Mouse (Mus musculus) neural tube, embryonic 15.5 days (tissue): ENCODE measurements around the gene Tenm3. TPM values are rescaled to one million over a fixed set of nuclear protein-coding genes. Genes with fewer than 3 reads are reported as not detected.
A peak's percentile ranks its signal among the peaks of the same experiment; 100 is the strongest.

ENCODE experiments used
- ATAC-seq: fragments of 200-750 bp; cut with Nextera tagmentation; 2 replicates; pipeline ENCODE4 v1.8.0; 2017; ENCODE audit warnings: mild to moderate bottlenecking, moderate TSS enrichment, moderate library complexity; ENCODE audit not compliant: low FRiP score
- H3K27ac ChIP-seq: fragments of 300-500 bp; sonication (generic); replicated peaks from 2 replicates; pipeline ENCODE4 v1.5.1; 2015; ENCODE audit warnings: mild to moderate bottlenecking, inconsistent platforms
- H3K27me3 ChIP-seq: fragments of 300-500 bp; sonication (generic); replicated peaks from 2 replicates; pipeline ENCODE4 v1.6.1; 2015; ENCODE audit warnings: inconsistent platforms
- H3K36me3 ChIP-seq: fragments of 300-500 bp; sonication (generic); 2 replicates; pipeline ENCODE4 v1.6.1; 2015; ENCODE audit warnings: inconsistent platforms
- H3K4me1 ChIP-seq: fragments of 300-500 bp; sonication (generic); 2 replicates; pipeline ENCODE4 v1.6.1; 2015; ENCODE audit warnings: inconsistent platforms
- H3K4me2 ChIP-seq: fragments of 300-500 bp; sonication (generic); 2 replicates; pipeline ENCODE4 v1.6.1; 2015; ENCODE audit warnings: inconsistent platforms, mild to moderate bottlenecking, moderate library complexity
- H3K4me3 ChIP-seq: fragments of 300-500 bp; sonication (generic); replicated peaks from 2 replicates; pipeline ENCODE4 v1.5.1; 2015; ENCODE audit warnings: mild to moderate bottlenecking, inconsistent platforms
- H3K9ac ChIP-seq: fragments of 300-500 bp; sonication (generic); replicated peaks from 2 replicates; pipeline ENCODE4 v1.6.1; 2015; ENCODE audit warnings: mild to moderate bottlenecking, inconsistent platforms
- H3K9me3 ChIP-seq: fragments of 300-500 bp; sonication (generic); replicated peaks from 2 replicates; pipeline ENCODE4 v1.6.1; 2016; ENCODE audit warnings: inconsistent platforms
- WGBS: fragments of 180-500 bp; shearing (Covaris S2); methylation state at CpG from one replicate; pipeline ENCODE4 v1.1.7; 2015; ENCODE audit warnings: mixed read lengths; 5-methylcytosine and 5-hydroxymethylcytosine counted together
- polyA plus RNA-seq: library from polyadenylated mRNA; unstranded; fragments of >200 nt; fragmentation: Nextera tagmentation; extraction: Ambion mirVana; gene quantifications from 2 replicates; pipeline ENCODE4 v1.2.1, GENCODE M21; 2015

Gene Tenm3
- polyA plus RNA-seq, 1 experiment from 2014 or later, result 37.7 TPM

- Histone ChIP-seq H3K27ac (peak overlapping the region; percentile 80), H3K9me3 (no peaks in the 10 kb centered on the region), H3K9ac (peak overlapping the region; percentile 46), H3K4me3 (peak overlapping the region; percentile 33), H3K27me3 (no peaks in the 10 kb centered on the region), H3K36me3 (no peaks in the 10 kb centered on the region), H3K4me2 (peak overlapping the region; percentile 59), H3K4me1 (peaks cover 23% of the 10 kb centered on the region)
- peak; percentile 71 for ATAC-seq
- 22% methylated on average over 29 of the region's 29 CpGs for WGBS
These were observed 334.8 kb downstream of the Tenm3 start for GRCm38 (mm10) chr8:48508641-48509599.

- no peak overlapping the region for H3K4me2 ChIP-seq
- peaks cover 23% of the 10 kb centered on the region for H3K4me1 ChIP-seq
- ATAC-seq, result 0 out of 2 replicates have a peak, but pooled peaks have one; percentile 13
- H3K36me3 ChIP-seq, result no peaks in the 10 kb centered on the region
- H3K27ac ChIP-seq, result no peak overlapping the region; the same call in 1 of the 2 replicates
- H3K9ac ChIP-seq, result no peak overlapping the region
- H3K9me3 ChIP-seq, result no peaks in the 10 kb centered on the region
- 61% methylated on average over 10 of the region's 10 CpGs for WGBS
- H3K27me3 ChIP-seq, result no peaks in the 10 kb centered on the region
- no peak overlapping the region for H3K4me3 ChIP-seq
These were observed 335.8 kb downstream of the Tenm3 start for GRCm38 (mm10) chr8:48507719-48508501.

GRCm38 (mm10) chr8:48492491-48492890, 351.3 kb downstream of the Tenm3 start:
- H3K9me3 ChIP-seq, result no peaks in the 10 kb centered on the region
- ATAC-seq, result no peak
- H3K27me3 ChIP-seq, result no peaks in the 10 kb centered on the region
- H3K4me2 ChIP-seq, result no peak overlapping the region
- H3K4me3 ChIP-seq, result no peak overlapping the region
- no peaks in the 10 kb centered on the region for H3K36me3 ChIP-seq
- H3K9ac ChIP-seq, result no peak overlapping the region
- H3K27ac ChIP-seq, result no peak overlapping the region
- WGBS, result 83% methylated on average over 5 of the region's 5 CpGs
- peaks cover 18% of the 10 kb centered on the region; the same call in 1 of the 2 replicates for H3K4me1 ChIP-seq

- 74% methylated on average over 6 of the region's 6 CpGs for WGBS
- Histone ChIP-seq H3K27ac (no peak overlapping the region), H3K4me2 (no peak overlapping the region)
These were observed 353.1 kb downstream of the Tenm3 start for GRCm38 (mm10) chr8:48490635-48491165.

GRCm38 (mm10) chr8:48489936-48490634, 353.7 kb downstream of the Tenm3 start:
- no peak overlapping the region for H3K4me3 ChIP-seq
- ATAC-seq, result peak; percentile 47; the same call in 1 of the 2 replicates
- H3K27ac ChIP-seq, result no peak overlapping the region
- no peaks in the 10 kb centered on the region for H3K9me3 ChIP-seq
- peaks cover 14% of the 10 kb centered on the region; the same call in 1 of the 2 replicates for H3K4me1 ChIP-seq
- H3K27me3 ChIP-seq, result no peaks in the 10 kb centered on the region
- H3K36me3 ChIP-seq, result no peaks in the 10 kb centered on the region
- H3K9ac ChIP-seq, result no peak overlapping the region
- no peak overlapping the region for H3K4me2 ChIP-seq
- WGBS, result 74% methylated on average over 18 of the region's 18 CpGs

More at GRCm38 (mm10) chr8:48490635-48491165, 353.1 kb downstream of the Tenm3 start:
- Histone ChIP-seq H3K36me3 (no peaks in the 10 kb centered on the region), H3K4me1 (peaks cover 14% of the 10 kb centered on the region; the same call in 1 of the 2 replicates), H3K9me3 (no peaks in the 10 kb centered on the region), H3K9ac (no peak overlapping the region), H3K27me3 (no peaks in the 10 kb centered on the region), H3K4me3 (no peak overlapping the region)
- ATAC-seq, result 0 out of 2 replicates have a peak, but pooled peaks have one; percentile 17

- Histone ChIP-seq H3K27ac (no peak overlapping the region), H3K4me3 (no peak overlapping the region), H3K9me3 (no peaks in the 10 kb centered on the region), H3K9ac (no peak overlapping the region), H3K36me3 (no peaks in the 10 kb centered on the region), H3K27me3 (no peaks in the 10 kb centered on the region), H3K4me1 (peaks cover 14% of the 10 kb centered on the region; the same call in 1 of the 2 replicates), H3K4me2 (no peak overlapping the region)
- 80% methylated on average over 4 of the region's 4 CpGs for WGBS
- ATAC-seq, result no peak
These were observed 354.3 kb downstream of the Tenm3 start for GRCm38 (mm10) chr8:48489417-48489816.

GRCm38 (mm10) chr8:48488809-48489208, 354.9 kb downstream of the Tenm3 start:
- Histone ChIP-seq H3K9ac (no peak overlapping the region), H3K9me3 (no peaks in the 10 kb centered on the region), H3K27me3 (no peaks in the 10 kb centered on the region), H3K27ac (no peak overlapping the region), H3K4me2 (no peak overlapping the region), H3K4me1 (peaks cover 14% of the 10 kb centered on the region; the same call in 1 of the 2 replicates), H3K36me3 (no peaks in the 10 kb centered on the region), H3K4me3 (no peak overlapping the region)
- whole genome bisulfite sequencing, result 81% methylated on average over 7 of the region's 7 CpGs
- no peak for ATAC-seq

- Histone ChIP-seq H3K9ac (no peak overlapping the region), H3K36me3 (no peaks in the 10 kb centered on the region), H3K27ac (no peak overlapping the region), H3K27me3 (no peaks in the 10 kb centered on the region), H3K9me3 (no peaks in the 10 kb centered on the region), H3K4me3 (no peak overlapping the region), H3K4me2 (no peak overlapping the region), H3K4me1 (peaks cover 30% of the 10 kb centered on the region)
- WGBS, result 51% methylated on average over 5 of the region's 5 CpGs
- ATAC-seq, result no peak
These were observed 359.6 kb downstream of the Tenm3 start for GRCm38 (mm10) chr8:48484143-48484542.

- H3K27ac ChIP-seq, result peak overlapping the region; percentile 79
- H3K9ac ChIP-seq, result no peak overlapping the region
- peaks cover 32% of the 10 kb centered on the region for H3K4me1 ChIP-seq
- peak overlapping the region; percentile 38 for H3K4me2 ChIP-seq
- no peaks in the 10 kb centered on the region for H3K9me3 ChIP-seq
- no peak overlapping the region for H3K4me3 ChIP-seq
- no peaks in the 10 kb centered on the region for H3K27me3 ChIP-seq
- WGBS, result 46% methylated on average over 33 of the region's 33 CpGs
- H3K36me3 ChIP-seq, result no peaks in the 10 kb centered on the region
- peak; percentile 48 for ATAC-seq
These were observed 361.8 kb downstream of the Tenm3 start for GRCm38 (mm10) chr8:48481709-48482671.

GRCm38 (mm10) chr8:48477371-48477935, 366.3 kb downstream of the Tenm3 start:
- Histone ChIP-seq H3K4me1 (peaks cover 30% of the 10 kb centered on the region), H3K36me3 (no peaks in the 10 kb centered on the region), H3K27ac (peak overlapping the region; percentile 13; the same call in 1 of the 2 replicates), H3K9ac (no peak overlapping the region), H3K27me3 (no peaks in the 10 kb centered on the region), H3K4me3 (no peak overlapping the region), H3K9me3 (no peaks in the 10 kb centered on the region), H3K4me2 (no peak overlapping the region)
- no peak; the same call in 1 of the 2 replicates for ATAC-seq
- 34% methylated on average over 8 of the region's 8 CpGs for WGBS
